Mouse (Mus musculus): ENCODE data around the gene Med26.

Gene Med26

GRCm38 (mm10) chr8:72547122-72547801, 808 bp downstream of the Med26 start:
- DNase-seq (ENCODE audit: low read depth, low spot score), result no peak

GRCm38 (mm10) chr8:72539234-72539633, 8.8 kb downstream of the Med26 start:
- DNase-seq (ENCODE audit: low read depth, low spot score), result no peak

- DNase-seq (ENCODE audit: low read depth, low spot score), result no peak
Measured at GRCm38 (mm10) chr8:72534888-72535287, 13.2 kb downstream of the Med26 start.

- no peak for DNase-seq (ENCODE audit: low read depth, low spot score)
Measured at GRCm38 (mm10) chr8:72532103-72532502, 16.0 kb downstream of the Med26 start.

DNA sequence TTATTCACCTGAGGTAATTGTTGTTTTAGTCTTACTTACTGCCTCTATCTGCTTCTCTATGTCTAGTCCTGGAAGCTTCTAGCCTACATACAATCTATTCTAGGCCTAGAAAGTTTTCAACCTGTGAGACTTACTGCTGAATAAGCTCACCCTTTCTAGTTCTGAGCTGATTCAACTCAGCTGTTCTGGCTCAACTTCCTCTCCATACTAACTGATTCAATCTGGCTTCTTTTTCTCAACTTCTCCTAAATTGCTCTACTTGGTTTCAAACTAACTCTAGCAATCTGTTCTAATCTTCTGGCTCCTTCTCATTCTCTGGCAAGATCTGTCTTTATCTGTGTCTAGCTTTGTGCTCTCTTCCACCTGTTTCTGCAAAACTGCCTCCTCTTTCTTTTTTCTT, 26.2 kb downstream of the Med26 start:
- no peak for DNase-seq (ENCODE audit: low read depth, low spot score)

DNA sequence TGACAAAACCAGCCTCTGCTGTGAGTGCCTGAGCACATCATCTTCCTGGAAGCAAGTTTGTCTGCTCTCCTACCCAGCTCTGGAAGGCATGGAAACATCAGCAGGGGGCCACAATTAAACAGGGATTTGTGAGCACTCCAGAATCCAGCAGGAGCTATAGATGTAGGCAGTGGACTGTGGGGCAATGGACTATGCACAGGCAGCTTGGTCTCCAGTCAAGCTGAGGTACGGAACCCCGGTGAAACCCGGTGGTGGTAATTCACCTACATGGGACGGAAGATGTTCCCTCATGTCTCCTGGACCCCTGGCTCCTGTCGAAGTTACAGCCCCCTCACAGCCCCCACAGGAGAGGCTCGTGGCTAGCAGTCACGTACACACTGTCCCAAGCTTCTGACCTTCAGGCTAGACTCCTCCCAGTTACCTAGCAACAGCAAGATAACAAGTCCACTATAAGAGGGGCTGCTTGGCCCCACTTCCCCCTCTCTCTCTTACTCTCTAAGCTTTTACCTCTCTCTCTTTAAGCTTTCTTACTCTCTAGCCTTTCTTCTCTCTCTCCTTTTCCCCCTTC, 30.6 kb downstream of the Med26 start:
- no peak for DNase-seq (ENCODE audit: low read depth, low spot score)

DNA sequence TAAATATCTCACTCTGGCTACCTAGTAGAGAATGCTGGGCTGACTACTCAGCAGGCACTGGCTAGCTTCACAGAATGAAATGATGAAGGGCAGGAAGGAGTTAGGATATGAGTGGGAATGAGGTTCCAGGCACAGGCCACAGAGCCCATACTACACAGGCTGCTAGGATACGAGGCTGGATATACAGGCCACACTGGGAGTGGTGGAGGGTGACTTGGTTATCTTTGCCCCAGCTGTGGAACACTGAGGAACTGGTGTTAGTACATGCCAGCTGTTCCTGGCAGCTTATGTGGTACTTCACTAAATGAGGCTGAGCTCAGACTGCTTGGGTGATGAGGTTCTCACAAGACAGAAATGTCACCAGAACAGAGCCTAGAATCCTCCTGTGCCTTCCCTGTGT, 34.9 kb downstream of the Med26 start:
- DNase-seq (ENCODE audit: low read depth, low spot score), result no peak

GRCm38 (mm10) chr8:72512648-72513047, 35.4 kb downstream of the Med26 start:
- no peak for DNase-seq (ENCODE audit: low read depth, low spot score)

GRCm38 (mm10) chr8:72507505-72507904, 40.6 kb downstream of the Med26 start:
- DNase-seq (ENCODE audit: low read depth, low spot score), result no peak

GRCm38 (mm10) chr8:72504637-72505314, 43.3 kb downstream of the Med26 start:
- no peak for DNase-seq (ENCODE audit: low read depth, low spot score)

GRCm38 (mm10) chr8:72504137-72504536, 43.9 kb downstream of the Med26 start:
- no peak for DNase-seq (ENCODE audit: low read depth, low spot score)

DNA sequence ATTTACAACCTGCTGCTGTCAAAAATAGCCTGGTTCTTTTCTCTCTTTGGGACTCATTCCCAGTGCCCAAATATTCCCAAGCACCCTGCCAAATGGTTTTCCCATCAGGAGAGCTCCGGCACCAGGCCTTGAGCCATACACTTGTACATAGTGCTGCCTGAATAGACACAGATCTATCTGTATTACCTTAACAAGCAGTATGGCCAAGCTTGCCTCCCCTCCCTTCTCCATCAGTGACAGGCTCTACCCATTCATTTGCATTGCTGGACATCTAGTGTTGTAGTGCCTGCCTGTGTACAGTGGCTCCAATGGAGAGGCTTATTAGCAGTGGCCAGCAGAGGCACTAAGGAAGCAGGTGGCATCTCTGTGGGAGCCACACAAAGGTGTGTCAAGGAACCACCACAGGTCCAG, 47.5 kb downstream of the Med26 start:
- DNase-seq (ENCODE audit: low read depth, low spot score), result no peak

DNA sequence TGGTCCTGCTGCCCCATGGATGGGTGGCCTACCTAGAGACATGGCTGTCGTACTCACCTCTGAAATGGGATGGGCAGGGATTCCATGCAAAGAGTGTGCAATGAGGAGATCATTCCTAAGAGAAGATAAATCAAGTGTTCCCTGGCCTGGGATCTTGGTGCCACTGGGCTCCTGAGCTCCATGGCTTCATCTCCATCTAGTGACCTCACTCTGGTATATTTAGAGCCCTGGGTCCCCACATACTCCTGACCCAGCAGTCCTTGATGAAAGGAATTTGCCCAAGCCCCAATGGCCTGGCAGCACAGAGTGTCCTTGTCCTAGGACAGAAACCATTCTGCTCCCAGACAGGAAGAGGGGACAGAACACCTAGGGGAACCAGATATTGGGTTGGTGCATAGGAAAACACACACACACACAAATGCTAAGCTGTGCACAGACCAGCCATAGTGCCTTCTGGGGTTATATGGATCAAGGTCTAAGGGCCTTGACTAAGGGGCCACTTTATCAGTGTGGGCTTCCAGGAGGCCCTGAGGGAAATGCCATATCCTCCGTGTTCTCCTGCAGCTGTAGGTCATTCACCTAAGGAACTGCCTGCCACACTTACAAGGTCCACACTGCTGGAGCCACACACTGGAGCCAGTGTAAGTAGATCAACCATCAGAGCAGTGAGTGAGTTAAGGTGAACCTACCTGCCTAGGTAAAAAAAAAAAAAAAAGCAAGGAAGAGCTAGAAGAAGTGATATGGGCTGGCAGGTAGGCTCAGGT, 48.4 kb downstream of the Med26 start:
- DNase-seq (ENCODE audit: low read depth, low spot score), result no peak

GRCm38 (mm10) chr8:72498527-72498926, 49.5 kb downstream of the Med26 start:
- DNase-seq (ENCODE audit: low read depth, low spot score), result no peak

- no peak for DNase-seq (ENCODE audit: low read depth, low spot score)
Measured at GRCm38 (mm10) chr8:72497911-72498310, 50.2 kb downstream of the Med26 start.

GRCm38 (mm10) chr8:72496217-72496616, 51.9 kb downstream of the Med26 start:
- no peak for DNase-seq (ENCODE audit: low read depth, low spot score)

DNA sequence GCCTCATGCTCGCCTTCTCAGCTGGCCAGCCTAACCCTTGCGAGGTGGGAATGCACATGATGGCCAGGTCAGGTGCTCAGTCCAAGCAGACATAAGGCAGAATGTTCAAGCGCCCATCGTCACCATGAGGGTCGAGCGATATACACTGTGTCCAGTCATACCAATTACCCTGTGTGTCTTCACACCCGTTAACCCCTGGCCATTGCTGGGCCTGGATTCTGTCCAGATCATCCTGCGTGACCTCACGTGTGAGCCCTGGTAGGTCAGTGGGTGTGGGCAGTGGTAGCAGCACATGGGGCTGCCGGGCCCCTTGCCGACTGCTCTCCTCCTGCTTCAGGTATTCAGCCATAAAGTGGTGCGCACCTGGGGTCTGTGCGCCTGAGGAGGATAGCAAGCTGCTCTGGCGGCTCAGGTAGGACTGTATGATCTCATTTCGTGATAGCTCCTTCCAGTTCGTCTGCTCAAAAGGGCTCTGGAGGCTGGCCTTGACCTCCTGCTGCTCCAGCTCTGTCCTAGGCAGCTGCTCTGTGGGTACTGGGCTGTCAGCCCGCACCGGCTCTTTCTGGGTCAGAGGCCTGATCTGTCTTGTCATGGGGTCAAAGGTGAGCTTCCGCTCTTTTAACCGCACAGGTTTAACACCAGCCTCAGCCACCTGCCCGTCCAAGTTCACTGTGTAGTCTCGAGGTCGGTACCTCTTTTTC, 52.5 kb downstream of the Med26 start:
- no peak for DNase-seq (ENCODE audit: low read depth, low spot score)

DNA sequence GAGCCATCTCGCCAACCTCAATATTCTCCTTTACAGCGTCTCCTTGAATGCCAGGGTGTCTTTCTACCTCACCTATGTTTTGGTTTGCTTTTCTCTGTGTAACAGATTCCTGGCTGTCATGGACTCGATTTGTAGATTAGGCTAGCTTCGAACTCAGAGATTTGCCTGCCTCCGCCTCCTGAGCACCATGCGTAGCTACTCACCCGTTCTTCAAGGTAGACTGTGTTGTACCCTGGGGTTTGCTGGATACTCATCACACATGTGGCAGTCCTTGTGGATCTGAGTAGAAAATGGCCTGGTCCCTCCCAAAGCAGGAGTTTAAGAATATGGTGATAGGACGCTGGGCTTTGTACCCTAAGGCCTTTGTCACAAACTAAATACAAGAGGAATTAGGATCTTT, 54.7 kb downstream of the Med26 start:
- no peak for DNase-seq (ENCODE audit: low read depth, low spot score)

DNA sequence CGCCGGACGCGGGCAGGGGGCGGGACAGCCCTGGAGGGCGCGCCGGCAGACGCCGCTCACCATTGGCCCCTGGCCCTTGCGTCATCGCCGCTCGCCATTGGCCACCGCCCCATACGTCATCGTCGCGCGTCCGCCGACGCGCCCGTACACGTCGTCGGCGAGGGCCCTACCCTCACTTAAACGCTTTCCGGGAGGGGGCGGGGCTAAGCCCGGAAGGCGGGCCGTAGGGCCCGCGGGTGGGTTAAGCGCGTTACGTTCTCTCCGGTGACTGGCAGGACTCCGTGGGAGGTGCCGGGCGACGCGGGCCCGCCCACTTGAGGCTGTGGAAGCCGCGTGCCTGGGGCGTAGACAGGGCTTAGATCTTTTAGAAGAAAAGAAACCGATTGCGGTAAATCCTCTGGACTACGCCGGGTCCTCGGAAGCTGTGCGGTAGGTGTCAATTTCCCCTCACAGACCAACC, 55.4 kb downstream of the Med26 start:
- DNase-seq (ENCODE audit: low read depth, low spot score), result peak; percentile 96

DNA sequence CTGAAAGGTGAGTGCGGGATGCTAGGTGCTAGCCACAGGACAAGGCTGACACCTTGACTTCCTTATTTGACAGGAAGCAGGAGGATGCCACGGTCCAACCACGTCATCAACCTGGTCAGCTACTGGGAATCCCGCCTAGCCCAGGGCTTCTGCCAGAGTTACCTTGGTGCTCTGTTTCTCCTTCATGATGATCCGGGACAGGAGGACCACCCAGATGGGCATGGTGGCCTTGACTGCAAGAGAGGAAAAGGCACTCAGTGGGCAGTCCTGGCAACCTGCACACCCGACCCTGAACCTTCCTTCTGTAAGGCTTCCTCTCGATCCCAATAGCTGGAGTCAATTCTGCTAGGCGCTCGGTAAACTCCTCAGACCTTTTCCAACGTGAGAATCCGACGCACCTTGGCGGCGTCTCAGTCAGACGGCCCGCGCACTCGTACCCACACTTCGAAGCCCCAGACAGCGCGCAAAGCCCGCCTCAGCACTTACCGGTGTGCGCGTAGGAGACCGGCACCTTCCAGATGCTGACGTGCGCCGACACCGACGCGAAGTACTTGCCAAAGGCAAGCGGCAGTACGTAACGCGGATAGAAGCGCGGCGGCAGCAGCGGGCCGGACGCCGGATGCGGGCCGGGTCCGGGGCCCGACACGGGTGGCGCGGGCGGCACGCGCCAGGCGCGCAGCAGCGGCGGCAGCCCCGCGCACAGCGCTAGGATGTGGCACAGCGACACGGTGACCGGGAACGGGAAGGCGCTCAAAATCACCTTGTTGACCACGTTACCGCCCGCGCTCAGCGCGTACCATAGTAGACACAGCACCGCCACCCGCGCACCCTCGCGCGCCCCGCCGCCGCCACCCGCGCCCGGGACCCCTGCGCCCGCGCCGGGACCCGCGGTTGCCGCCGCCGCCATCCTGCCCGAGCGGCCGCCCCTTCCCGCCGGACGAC, 56.1 kb downstream of the Med26 start, which contains the start of gene Slc35e1:
Slc35e1 (minus strand) TSS at position 935 of the 942 bp plus-strand sequence.
- no peak for DNase-seq (ENCODE audit: low read depth, low spot score)

Data from brain, embryonic 18.5 days (tissue).